Mouse (Mus musculus): Measurements from ENCODE around the gene Esrrb. TPM values are rescaled to one million over a fixed set of nuclear protein-coding genes. Genes with fewer than 3 reads are reported as not detected.

The Esrrb gene
- polyA plus RNA-seq, 1 experiment, result not detected

DNA sequence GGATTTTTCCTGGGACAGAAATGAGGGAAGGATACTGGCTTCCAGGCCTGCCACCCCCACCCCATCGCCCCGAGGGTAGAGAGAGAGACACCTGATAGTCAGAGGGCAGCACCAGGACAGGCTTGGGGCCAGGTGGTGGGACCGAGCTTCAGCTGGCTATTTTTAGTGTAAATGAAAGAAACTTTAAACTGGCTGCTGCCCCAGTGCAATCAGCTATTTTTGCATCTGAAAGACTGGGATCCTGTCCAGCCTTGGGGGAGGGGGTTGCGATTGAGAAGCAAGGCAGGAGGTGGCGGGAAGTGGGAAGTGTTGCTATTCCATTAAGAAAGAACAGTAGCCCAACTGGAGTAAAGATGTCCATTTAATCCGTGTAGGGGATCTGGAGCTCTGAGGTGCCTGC lies 137.8 kb downstream of the Esrrb start:
- Histone ChIP-seq H3K4me3 (ENCODE audit: insufficient read depth, low read depth, low read length) (no peak overlapping the region), H3K27ac (ENCODE audit: insufficient read depth, low read depth, low read length) (no peak overlapping the region), H3K4me1 (ENCODE audit: control insufficient read depth, insufficient read depth, low read length) (peaks cover 5% of the 10 kb centered on the region; the same call in 1 of the 2 replicates)
- TF ChIP-seq CTCF (IDR thresholded peaks at IDR 0.05; ENCODE audit: insufficient read depth, low read depth, low read length), result no peak
- TF ChIP-seq POLR2A (IDR thresholded peaks at IDR 0.05; ENCODE audit: insufficient read depth, low read depth, low read length), result no peak
- 25% methylated on average over 6 of the region's 6 CpGs for WGBS

DNA sequence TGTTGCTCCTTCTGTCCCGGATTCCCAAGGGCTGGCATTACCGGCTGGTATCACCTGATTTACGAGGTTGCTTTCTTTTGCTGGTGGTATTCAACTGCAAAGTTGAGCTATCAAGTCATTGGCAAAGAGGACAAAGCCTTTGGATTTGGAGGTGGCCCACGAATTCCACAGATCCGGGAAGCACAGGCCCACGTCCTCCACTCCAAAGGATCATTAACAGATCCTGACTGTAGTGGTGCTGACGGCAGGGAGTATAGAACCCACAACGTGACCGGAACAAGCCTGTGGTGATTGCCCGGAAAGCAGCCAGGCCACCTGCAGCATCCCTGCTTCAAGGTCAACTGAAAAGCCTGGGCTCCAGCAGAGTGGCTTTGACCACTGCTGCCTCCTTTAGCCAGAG lies 140.8 kb downstream of the Esrrb start:
- Histone ChIP-seq H3K27ac (ENCODE audit: insufficient read depth, low read depth, low read length) (no peak overlapping the region), H3K4me3 (ENCODE audit: insufficient read depth, low read depth, low read length) (no peak overlapping the region), H3K4me1 (ENCODE audit: control insufficient read depth, insufficient read depth, low read length) (peaks cover 5% of the 10 kb centered on the region; the same call in 1 of the 2 replicates)
- WGBS, result 88% methylated on average over 10 of the region's 10 CpGs
- TF ChIP-seq CTCF (IDR thresholded peaks at IDR 0.05; ENCODE audit: insufficient read depth, low read depth, low read length) (no peak), POLR2A (IDR thresholded peaks at IDR 0.05; ENCODE audit: insufficient read depth, low read depth, low read length) (no peak)

DNA sequence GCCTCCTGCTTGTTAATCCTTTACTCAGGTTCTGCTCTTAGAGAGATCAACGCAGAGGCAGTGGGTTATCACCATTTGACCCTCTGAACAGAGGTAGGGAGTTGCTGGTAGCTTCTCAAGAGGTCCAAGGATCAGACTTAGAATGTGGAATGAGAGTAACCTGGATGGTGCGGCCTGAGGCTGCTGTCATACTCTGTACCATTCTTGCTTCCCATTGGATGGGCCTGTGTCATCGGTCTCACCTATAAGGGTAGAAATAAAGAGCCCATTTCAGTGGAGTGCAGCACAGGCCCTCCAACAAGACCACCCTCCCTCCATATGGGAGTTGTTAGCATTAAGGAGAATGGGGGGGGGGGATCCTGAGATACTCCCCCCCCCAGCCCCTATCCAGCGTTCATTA lies 143.0 kb downstream of the Esrrb start:
- TF ChIP-seq CTCF (IDR thresholded peaks at IDR 0.05; ENCODE audit: insufficient read depth, low read depth, low read length) (no peak), POLR2A (IDR thresholded peaks at IDR 0.05; ENCODE audit: insufficient read depth, low read depth, low read length) (no peak)
- WGBS, result 84% methylated on average over 4 of the region's 4 CpGs
- no peak overlapping the region for H3K27ac ChIP-seq (ENCODE audit: insufficient read depth, low read depth, low read length)
- 0 out of 2 replicates have a peak, but pooled peaks cover 1% of the 10 kb centered on the region for H3K4me1 ChIP-seq (ENCODE audit: control insufficient read depth, insufficient read depth, low read length)
- no peak overlapping the region for H3K4me3 ChIP-seq (ENCODE audit: insufficient read depth, low read depth, low read length)

DNA sequence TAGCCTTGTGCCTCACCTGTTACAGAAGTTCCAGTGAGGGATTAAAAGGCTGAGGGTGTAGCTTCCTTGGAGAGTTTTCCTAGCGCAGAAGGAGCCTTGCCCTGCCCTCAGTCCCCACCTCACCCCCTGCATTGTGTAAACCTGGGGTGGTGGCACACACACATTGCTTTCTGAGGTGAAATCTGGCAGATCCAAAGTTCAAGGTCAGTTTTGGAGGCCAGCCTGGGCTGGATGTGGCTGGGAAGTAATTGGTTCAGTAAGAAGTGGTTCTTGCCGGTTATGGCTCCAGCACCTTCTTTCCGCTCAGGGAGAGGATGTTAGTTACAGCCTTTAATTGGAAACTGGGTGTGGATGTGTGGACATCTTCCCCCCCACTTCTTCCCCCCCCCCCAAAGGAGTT lies 143.4 kb downstream of the Esrrb start:
- H3K4me1 ChIP-seq (ENCODE audit: control insufficient read depth, insufficient read depth, low read length), result peaks cover 2% of the 10 kb centered on the region; the same call in 1 of the 2 replicates
- WGBS, result 98% methylated on average over 3 of the region's 3 CpGs
- TF ChIP-seq CTCF (IDR thresholded peaks at IDR 0.05; ENCODE audit: insufficient read depth, low read depth, low read length) (no peak), POLR2A (IDR thresholded peaks at IDR 0.05; ENCODE audit: insufficient read depth, low read depth, low read length) (no peak)

DNA sequence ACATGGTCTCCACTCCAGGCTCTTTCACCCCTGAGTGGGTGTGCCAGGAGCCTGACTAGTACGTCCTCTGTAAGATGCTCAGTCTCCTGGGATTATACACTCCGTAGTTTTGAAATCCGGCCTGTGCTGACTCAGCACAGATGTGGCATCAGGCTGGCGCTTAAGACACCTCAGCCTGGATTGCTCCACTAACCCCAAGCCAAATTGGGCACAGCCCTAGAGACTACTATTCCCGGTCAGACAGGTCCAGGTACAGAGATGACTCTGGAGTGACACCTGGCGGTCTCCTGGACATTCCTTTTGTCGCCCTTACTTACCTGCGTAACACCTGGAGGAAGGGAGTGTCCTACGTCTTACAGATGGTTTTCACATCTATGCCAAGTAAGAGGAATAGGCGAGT lies 146.8 kb downstream of the Esrrb start:
- 88% methylated on average over 10 of the region's 10 CpGs for WGBS
- no peak for TF ChIP-seq CTCF (IDR thresholded peaks at IDR 0.05; ENCODE audit: insufficient read depth, low read depth, low read length)
- TF ChIP-seq POLR2A (IDR thresholded peaks at IDR 0.05; ENCODE audit: insufficient read depth, low read depth, low read length), result no peak
- H3K27ac ChIP-seq (ENCODE audit: insufficient read depth, low read depth, low read length), result no peak overlapping the region
- H3K4me3 ChIP-seq (ENCODE audit: insufficient read depth, low read depth, low read length), result no peak overlapping the region
- H3K4me1 ChIP-seq (ENCODE audit: control insufficient read depth, insufficient read depth, low read length), result peaks cover 5% of the 10 kb centered on the region; the same call in 1 of the 2 replicates

More for the DNA sequence above, 143.4 kb downstream of the Esrrb start:
- H3K27ac ChIP-seq (ENCODE audit: insufficient read depth, low read depth, low read length), result no peak overlapping the region
- H3K4me3 ChIP-seq (ENCODE audit: insufficient read depth, low read depth, low read length), result no peak overlapping the region

GRCm38 (mm10) chr12:86508313-86508988 lies 147.5 kb downstream of the Esrrb start:
- WGBS, result 85% methylated on average over 6 of the region's 6 CpGs
- H3K4me1 ChIP-seq (ENCODE audit: control insufficient read depth, insufficient read depth, low read length), result peaks cover 5% of the 10 kb centered on the region; the same call in 1 of the 2 replicates
- TF ChIP-seq POLR2A (IDR thresholded peaks at IDR 0.05; ENCODE audit: insufficient read depth, low read depth, low read length) (no peak), CTCF (IDR thresholded peaks at IDR 0.05; ENCODE audit: insufficient read depth, low read depth, low read length) (no peak)
- H3K27ac ChIP-seq (ENCODE audit: insufficient read depth, low read depth, low read length), result no peak overlapping the region
- H3K4me3 ChIP-seq (ENCODE audit: insufficient read depth, low read depth, low read length), result no peak overlapping the region

- Histone ChIP-seq H3K4me1 (ENCODE audit: control insufficient read depth, insufficient read depth, low read length) (peaks cover 5% of the 10 kb centered on the region; the same call in 1 of the 2 replicates), H3K27ac (ENCODE audit: insufficient read depth, low read depth, low read length) (no peak overlapping the region), H3K4me3 (ENCODE audit: insufficient read depth, low read depth, low read length) (no peak overlapping the region)
- WGBS, result 72% methylated on average over 13 of the region's 13 CpGs
- TF ChIP-seq CTCF (IDR thresholded peaks at IDR 0.05; ENCODE audit: insufficient read depth, low read depth, low read length) (no peak), POLR2A (IDR thresholded peaks at IDR 0.05; ENCODE audit: insufficient read depth, low read depth, low read length) (no peak)
Measured at GRCm38 (mm10) chr12:86509295-86510279, 148.7 kb downstream of the Esrrb start.

DNA sequence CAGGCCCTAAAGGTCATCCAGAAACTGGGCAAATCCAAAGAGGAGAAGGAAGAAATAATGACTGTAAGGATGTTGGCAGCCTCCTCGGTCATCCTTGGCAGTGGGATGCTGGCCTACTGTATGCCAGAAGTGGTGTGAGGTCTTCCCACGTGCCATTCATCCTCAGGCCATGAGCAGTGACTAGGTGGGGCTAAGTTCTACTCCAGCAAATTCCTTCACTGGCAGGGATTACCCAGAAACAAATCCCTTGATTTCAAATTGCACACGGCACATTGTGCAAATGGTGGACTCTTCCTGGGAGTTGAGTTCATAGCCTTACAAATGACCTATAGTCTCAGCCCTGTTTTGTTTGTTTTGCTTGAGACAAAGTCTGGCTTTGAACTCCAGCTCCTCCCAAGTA lies 151.4 kb downstream of the Esrrb start:
- no peak overlapping the region for H3K4me3 ChIP-seq (ENCODE audit: insufficient read depth, low read depth, low read length)
- no peak overlapping the region for H3K27ac ChIP-seq (ENCODE audit: insufficient read depth, low read depth, low read length)
- H3K4me1 ChIP-seq (ENCODE audit: control insufficient read depth, insufficient read depth, low read length), result peaks cover 5% of the 10 kb centered on the region; the same call in 1 of the 2 replicates
- WGBS, result 85% methylated on average over 3 of the region's 3 CpGs
- TF ChIP-seq CTCF (IDR thresholded peaks at IDR 0.05; ENCODE audit: insufficient read depth, low read depth, low read length), result no peak
- no peak for TF ChIP-seq POLR2A (IDR thresholded peaks at IDR 0.05; ENCODE audit: insufficient read depth, low read depth, low read length)

DNA sequence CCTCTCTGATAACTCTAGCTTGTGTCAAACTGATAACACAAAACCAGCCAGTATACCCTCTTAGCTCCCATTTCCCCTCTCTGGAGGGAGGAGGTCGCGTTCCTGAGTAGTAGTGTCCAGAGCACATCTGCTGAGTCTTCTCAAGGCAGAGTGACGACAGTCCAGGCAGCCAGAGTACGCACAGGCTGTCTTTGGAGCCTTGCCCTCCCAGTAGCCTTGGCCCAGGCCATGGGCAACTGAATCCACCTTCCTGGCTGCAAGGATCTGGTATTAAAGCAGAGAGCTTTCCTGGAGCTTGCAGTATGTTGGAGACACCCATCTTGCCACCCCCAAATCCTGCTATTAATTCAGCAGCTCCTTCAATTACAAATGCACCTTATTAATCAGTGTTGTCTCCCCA lies 152.7 kb downstream of the Esrrb start:
- Histone ChIP-seq H3K27ac (ENCODE audit: insufficient read depth, low read depth, low read length) (no peak overlapping the region), H3K4me1 (ENCODE audit: control insufficient read depth, insufficient read depth, low read length) (peaks cover 7% of the 10 kb centered on the region), H3K4me3 (ENCODE audit: insufficient read depth, low read depth, low read length) (no peak overlapping the region)
- TF ChIP-seq POLR2A (IDR thresholded peaks at IDR 0.05; ENCODE audit: insufficient read depth, low read depth, low read length), result no peak
- TF ChIP-seq CTCF (IDR thresholded peaks at IDR 0.05; ENCODE audit: insufficient read depth, low read depth, low read length), result no peak
- WGBS, result 90% methylated on average over 4 of the region's 4 CpGs
